ENCODE assay signal across 15 mouse cellular contexts in genomic region chr13:5550354-5550753, GRCm38 (mm10).
"Had no signal": no experiment of that assay in that cellular context is flagged by ENCODE, and none has a peak within 500 bp of the region (broad histone marks: within the 10 kb centered on the region; RNA-seq: fewer than 3 reads in every experiment).

No protein-coding gene starts in this region.

- DNase-seq: kidney, adult 18-20 months; kidney, adult 9 months; kidney, postnatal 14 days; kidney, postnatal 4 days; liver, embryonic 13.5 days; lung, adult 2 months; thymus, adult 18-20 months; thymus, postnatal 4 days had no signal

- H3K4me3 ChIP-seq: intestine, embryonic 15.5 days; left cerebral cortex, adult 2 months; liver, embryonic 13.5 days; midbrain, embryonic 12.5 days; myocyte; neural tube, embryonic 13.5 days had no signal

- H3K4me1 ChIP-seq: intestine, embryonic 15.5 days; liver, embryonic 13.5 days; midbrain, embryonic 12.5 days had no signal

- H3K36me3 ChIP-seq: intestine, embryonic 15.5 days; liver, embryonic 13.5 days; midbrain, embryonic 12.5 days; neural tube, embryonic 13.5 days had no signal

- H3K27me3 ChIP-seq: intestine, embryonic 15.5 days; liver, embryonic 13.5 days; midbrain, embryonic 12.5 days; neural tube, embryonic 13.5 days had no signal

- H3K4me2 ChIP-seq: intestine, embryonic 15.5 days; liver, embryonic 13.5 days; midbrain, embryonic 12.5 days; neural tube, embryonic 13.5 days had no signal

- H3K27ac ChIP-seq: intestine, embryonic 15.5 days; left cerebral cortex, adult 2 months; liver, embryonic 13.5 days; macrophage; midbrain, embryonic 12.5 days; neural tube, embryonic 13.5 days had no signal

- H3K9me3 ChIP-seq: intestine, embryonic 15.5 days; liver, embryonic 13.5 days; midbrain, embryonic 12.5 days; neural tube, embryonic 13.5 days had no signal

- H3K9ac ChIP-seq: intestine, embryonic 15.5 days; liver, embryonic 13.5 days; midbrain, embryonic 12.5 days; neural tube, embryonic 13.5 days had no signal

- ATAC-seq: midbrain, embryonic 16.5 days had no signal
